Comparison of ENCODE assay signal across 9 mouse cellular contexts in genomic region chr10:85154195-85154594, GRCm38 (mm10). TPM values are rescaled to one million over a fixed set of nuclear protein-coding genes. Genes with fewer than 3 reads are reported as not detected.
A peak's percentile ranks its signal among the peaks of the same experiment; 100 is the strongest.
DNase-seq lines count a peak whose midpoint lies in the region; ATAC-seq and TF ChIP-seq lines count a peak whose summit lies in the region.
"Had no signal": no experiment of that assay in that cellular context is flagged by ENCODE, and none has a peak within 500 bp of the region (broad histone marks: within the 10 kb centered on the region; RNA-seq: fewer than 3 reads in every experiment).

No protein-coding gene starts in this region.

- no peaks in the 10 kb centered on the region for H3K9me3 ChIP-seq in heart, embryonic 11.5 days (replicated peaks; ENCODE audit: control insufficient read depth, low read length)
- H3K9me3 ChIP-seq: lung, embryonic 15.5 days had no signal

- no peaks in the 10 kb centered on the region for H3K27me3 ChIP-seq in heart, adult 2 months (ENCODE audit: control insufficient read depth, insufficient read depth, low read length)
- H3K27me3 ChIP-seq in heart, embryonic 11.5 days (ENCODE audit: control insufficient read depth, insufficient read depth, low read length): no peaks in the 10 kb centered on the region
- H3K27me3 ChIP-seq: lung, embryonic 15.5 days had no signal

- H3K79me2 ChIP-seq in heart, adult 2 months (replicated peaks; ENCODE audit: control insufficient read depth, insufficient read depth, low read length): no peaks in the 10 kb centered on the region; the same call in 1 of the 2 replicates

- H3K36me3 ChIP-seq in heart, adult 2 months (ENCODE audit: control insufficient read depth, insufficient read depth, low read length): no peaks in the 10 kb centered on the region
- H3K36me3 ChIP-seq in heart, embryonic 11.5 days (ENCODE audit: control insufficient read depth, insufficient read depth, low read length): no peaks in the 10 kb centered on the region

- no peak overlapping the region for H3K4me2 ChIP-seq in heart, embryonic 11.5 days
- H3K4me2 ChIP-seq: lung, embryonic 15.5 days had no signal

- no peak for ATAC-seq in heart, embryonic 11.5 days (replicated peaks; ENCODE audit: insufficient number of reproducible peaks, low FRiP score, low TSS enrichment)

- 12% methylated on average over 2 of the region's 2 CpGs for WGBS in heart, adult 2 months
- 22% methylated on average over 2 of the region's 2 CpGs for WGBS in heart, embryonic 11.5 days (ENCODE audit: insufficient replicate concordance)

- no peak for TF ChIP-seq EP300 in heart, adult 2 months (IDR thresholded peaks at IDR 0.05; ENCODE audit: insufficient read depth, low read depth, low read length)

- no peak overlapping the region for H3K27ac ChIP-seq in heart, adult 2 months
- H3K27ac ChIP-seq in heart, embryonic 11.5 days (ENCODE audit: low read depth, low read length): no peak overlapping the region
- H3K27ac ChIP-seq in embryonic fibroblast, embryonic 13.5 days (ENCODE audit: insufficient read depth, low read length): no peak overlapping the region
- no peak overlapping the region for H3K27ac ChIP-seq in layer of hippocampus, adult 2 months
- H3K27ac ChIP-seq: lung, embryonic 15.5 days had no signal

- H3K4me3 ChIP-seq in heart, adult 2 months: no peak overlapping the region
- no peak overlapping the region for H3K4me3 ChIP-seq in heart, embryonic 11.5 days (ENCODE audit: low read depth, low read length)
- no peak overlapping the region for H3K4me3 ChIP-seq in embryonic fibroblast, embryonic 13.5 days (ENCODE audit: insufficient read depth, low read length)
- no peak overlapping the region for H3K4me3 ChIP-seq in layer of hippocampus, adult 2 months
- H3K4me3 ChIP-seq: lung, embryonic 15.5 days had no signal

- TF ChIP-seq POLR2A in heart, adult 2 months (IDR thresholded peaks at IDR 0.05; ENCODE audit: insufficient read depth, low read depth, low read length): no peak
- no peak for TF ChIP-seq POLR2A in embryonic fibroblast, embryonic 13.5 days (IDR thresholded peaks at IDR 0.05; ENCODE audit: low read depth, low read length)

- peak; percentile 98 for TF ChIP-seq CTCF in heart, adult 2 months (IDR thresholded peaks at IDR 0.05)
- TF ChIP-seq CTCF in embryonic fibroblast, embryonic 13.5 days (IDR thresholded peaks at IDR 0.05; ENCODE audit: borderline replicate concordance, insufficient read depth, low read length): peak; percentile 52; the same call in 1 of the 2 replicates
- peak; percentile 99; the same call in 1 of the 2 replicates for TF ChIP-seq CTCF in layer of hippocampus, adult 2 months (conservative IDR thresholded peaks at IDR 0.05)

- intact Hi-C loops in heart, adult 2 months (cut with DNase I): loop anchor here (1.0 to 5.0 kb wide), 3 partner anchors 29 to 473 kb away; no protein-coding TSS in a partner anchor

- DNase-seq in heart, adult 2 months: peak; percentile 53 to 73
- DNase-seq in CD4-positive helper T cell, adult 2 months (ENCODE audit: low read depth, low spot score): peak; percentile 56
- peak; percentile 68 to 69 for DNase-seq in adrenal gland, postnatal 36 days
- peak; percentile 44 to 62 for DNase-seq in layer of hippocampus, adult 2 months (ENCODE audit: low spot score in 2 of 2)
- DNase-seq in lung, postnatal 36 days: peak; percentile 78
- DNase-seq in spleen, postnatal 4 days (ENCODE audit: low spot score in 2 of 2): peak; percentile 29 to 65

- H3K4me1 ChIP-seq in heart, adult 2 months (ENCODE audit: control insufficient read depth, insufficient read depth, low read length): no peaks in the 10 kb centered on the region; the same call in 1 of the 2 replicates
- no peaks in the 10 kb centered on the region for H3K4me1 ChIP-seq in heart, embryonic 11.5 days (ENCODE audit: control insufficient read depth, insufficient read depth, low read length)
- H3K4me1 ChIP-seq in embryonic fibroblast, embryonic 13.5 days (ENCODE audit: control insufficient read depth, insufficient read depth, low read length): no peaks in the 10 kb centered on the region
- H3K4me1 ChIP-seq: lung, embryonic 15.5 days had no signal

- H3K9ac ChIP-seq in heart, adult 2 months (ENCODE audit: low read depth, low read length): no peak overlapping the region
- no peak overlapping the region for H3K9ac ChIP-seq in heart, embryonic 11.5 days (ENCODE audit: low read depth, low read length)
- H3K9ac ChIP-seq: lung, embryonic 15.5 days had no signal

RNA-seq across cellular contexts. Expression of gene Mterf2, which starts 26.4 kb away (rescaled TPM):
- total RNA-seq in heart, adult 2 months (2021): 10 to 100 TPM; 18.3 to 23.3 TPM
- polyA plus RNA-seq in heart, adult 2 months (2012; rRNA removed): 12.9 and 29.9 TPM in 2 replicates
- 15.1 and 17.0 TPM in 2 replicates for polyA plus RNA-seq in heart, embryonic 11.5 days (2014; fragmentation: Nextera tagmentation; extraction: Ambion mirVana)
- total RNA-seq in adrenal gland, postnatal 36 days (2021): 1 to 10 TPM; 2.8 to 4.3 TPM
- polyA plus RNA-seq in embryonic fibroblast, embryonic 13.5 days (2011; ENCODE audit: insufficient read length, low read depth, missing spikeins): 7.9 and 11.7 TPM in 2 replicates
- total RNA-seq in layer of hippocampus, adult 2 months (2021): 10 to 100 TPM; 18.9 to 22.8 TPM

RNA-seq across cellular contexts. Expression of gene Cry1, which starts 30.7 kb away (rescaled TPM):
- 10 to 100 TPM in 1 of 2 experiments, 1 to 10 TPM in 1; 8.5 to 12.9 TPM for total RNA-seq in heart, adult 2 months (2021)
- 2.2 and 5.2 TPM in 2 replicates for polyA plus RNA-seq in heart, adult 2 months (2012; rRNA removed)
- 14.7 and 19.6 TPM in 2 replicates for polyA plus RNA-seq in heart, embryonic 11.5 days (2014; fragmentation: Nextera tagmentation; extraction: Ambion mirVana)
- 10 to 100 TPM in 1 of 2 experiments, 1 to 10 TPM in 1; 8.6 to 13.3 TPM for total RNA-seq in adrenal gland, postnatal 36 days (2021)
- polyA plus RNA-seq in embryonic fibroblast, embryonic 13.5 days (2011; ENCODE audit: insufficient read length, low read depth, missing spikeins): 7.4 and 14.5 TPM in 2 replicates
- 10 to 100 TPM; 12.7 to 12.9 TPM for total RNA-seq in layer of hippocampus, adult 2 months (2021)

RNA-seq across cellular contexts. Expression of gene Tmem263, which starts 51.8 kb away (rescaled TPM):
- total RNA-seq in heart, adult 2 months (2021): 10 to 100 TPM; 13.5 to 16.8 TPM
- polyA plus RNA-seq in heart, adult 2 months (2012; rRNA removed): 3.9 and 7.3 TPM in 2 replicates
- polyA plus RNA-seq in heart, embryonic 11.5 days (2014; fragmentation: Nextera tagmentation; extraction: Ambion mirVana): 57.3 and 62.2 TPM in 2 replicates
- total RNA-seq in adrenal gland, postnatal 36 days (2021): 10 to 100 TPM; 18.6 to 24.4 TPM
- polyA plus RNA-seq in embryonic fibroblast, embryonic 13.5 days (2011; ENCODE audit: insufficient read length, low read depth, missing spikeins): 63.5 and 79.4 TPM in 2 replicates
- 10 to 100 TPM; 27.8 to 30.1 TPM for total RNA-seq in layer of hippocampus, adult 2 months (2021)

RNA-seq across cellular contexts. Expression of gene Fhl4, which starts 51.9 kb away (rescaled TPM):
- under 1 TPM; 0.27 to 0.39 TPM for total RNA-seq in heart, adult 2 months (2021)
- 0.84 and 1.3 TPM in 2 replicates for polyA plus RNA-seq in heart, adult 2 months (2012; rRNA removed)
- 1.4 TPM in 2 replicates for polyA plus RNA-seq in heart, embryonic 11.5 days (2014; fragmentation: Nextera tagmentation; extraction: Ambion mirVana)
- under 1 TPM; 0.20 to 0.43 TPM for total RNA-seq in adrenal gland, postnatal 36 days (2021)
- 1.6 and 2.3 TPM in 2 replicates for polyA plus RNA-seq in embryonic fibroblast, embryonic 13.5 days (2011; ENCODE audit: insufficient read length, low read depth, missing spikeins)
- under 1 TPM; 0.87 to 0.98 TPM for total RNA-seq in layer of hippocampus, adult 2 months (2021)
